ENCODE assay signal across 8 mouse cellular contexts in genomic region chrX:74270062-74270901, GRCm38 (mm10). TPM values are rescaled to one million over a fixed set of nuclear protein-coding genes. Genes with fewer than 3 reads are reported as not detected.
DNase-seq lines count a peak whose midpoint lies in the region; ATAC-seq and TF ChIP-seq lines count a peak whose summit lies in the region.

TSS of gene Rpl10 (plus strand) at chrX:74270812.

- H3K4me3 ChIP-seq in cortical plate, adult 2 months (ENCODE audit: insufficient read depth, low read length): peak within 1 kb of the TSS; percentile 49
- peak within 1 kb of the TSS; percentile 91 for H3K4me3 ChIP-seq in megakaryocyte, embryonic 14.5 days (replicated peaks)

- peaks cover 22% of the 10 kb centered on the region for H3K36me3 ChIP-seq in megakaryocyte, embryonic 14.5 days (replicated peaks; ENCODE audit: low read length)

- H3K4me1 ChIP-seq in cortical plate, adult 2 months (ENCODE audit: control insufficient read depth, insufficient read depth, low read length): 0 out of 2 replicates have a peak, but pooled peaks cover 2% of the 10 kb centered on the region
- peaks cover 20% of the 10 kb centered on the region for H3K4me1 ChIP-seq in megakaryocyte, embryonic 14.5 days

- ATAC-seq in activated CD4-positive, CD25-positive, alpha-beta regulatory T cell, adult 4 months: peak; percentile 81

- no peak for TF ChIP-seq CTCF in cortical plate, adult 2 months (IDR thresholded peaks at IDR 0.05; ENCODE audit: extremely low read depth, insufficient read depth, low read length)

- TF ChIP-seq POLR2A in cortical plate, adult 2 months (IDR thresholded peaks at IDR 0.05; ENCODE audit: extremely low read depth, insufficient read depth, low read length): no peak

- H3K27me3 ChIP-seq in megakaryocyte, embryonic 14.5 days (replicated peaks): peaks cover 9% of the 10 kb centered on the region

- peak within 1 kb of the TSS; percentile 87 for H3K27ac ChIP-seq in cortical plate, adult 2 months (ENCODE audit: insufficient read depth, low read length)

- peak; percentile 86 to 88 for DNase-seq in gastrocnemius, adult 8-10 months (ENCODE audit: low spot score in 2 of 2)
- peak; percentile 96 for DNase-seq in hindlimb bud, embryonic 11.5 days (ENCODE audit: extremely low spot score, low read depth, low spot score)
- peak; percentile 68 to 95 for DNase-seq in left cerebral cortex, adult 8-10 months (ENCODE audit: low spot score in 2 of 2)
- DNase-seq in right cerebral cortex, postnatal 10 days (ENCODE audit: low spot score in 2 of 2): peak; percentile 95 to 96
- DNase-seq in urinary bladder, postnatal 25 days (ENCODE audit: low spot score): peak; percentile 71

- peaks cover 5% of the 10 kb centered on the region; the same call in 1 of the 2 replicates for H3K9me3 ChIP-seq in megakaryocyte, embryonic 14.5 days

RNA-seq across cellular contexts. Expression of gene Rpl10, which starts in this region (rescaled TPM):
- 1,000 to 10,000 TPM in 1 of 2 experiments, 100 to 1,000 TPM in 1; 640 to 1,689 TPM for polyA plus RNA-seq in activated CD4-positive, CD25-positive, alpha-beta regulatory T cell, adult 4 months (2017; shearing (Covaris generic))
- polyA plus RNA-seq in cortical plate, adult 2 months (2012; rRNA removed): 770 and 800 TPM in 2 replicates
- 100 to 1,000 TPM; 130 to 325 (median 183) TPM for total RNA-seq in gastrocnemius, adult 8-10 months (2022)
- 100 to 1,000 TPM; 134 to 270 (median 185) TPM for total RNA-seq in left cerebral cortex, adult 8-10 months (2022)
- 328 and 1,584 TPM in 2 replicates for polyA plus RNA-seq in megakaryocyte, embryonic 14.5 days (2012; ENCODE audit: insufficient read depth, low replicate concordance)

Comparison
In these comparisons a context has a peak if more than half of its experiments do, and no peak if none do; other contexts are left out.
1. Peak in every context shown above with its lines: DNase-seq, ATAC-seq, H3K4me3 ChIP-seq and H3K27ac ChIP-seq.